Mouse (Mus musculus) neural tube, embryonic 15.5 days (tissue): ENCODE measurements around the gene Phlda3. TPM values are rescaled to one million over a fixed set of nuclear protein-coding genes. Genes with fewer than 3 reads are reported as not detected.
A peak's percentile ranks its signal among the peaks of the same experiment; 100 is the strongest.

ENCODE experiments used
- ATAC-seq: fragments of 200-750 bp; cut with Nextera tagmentation; 2 replicates; pipeline ENCODE4 v1.8.0; 2017; ENCODE audit warnings: mild to moderate bottlenecking, moderate TSS enrichment, moderate library complexity; ENCODE audit not compliant: low FRiP score
- H3K27ac ChIP-seq: fragments of 300-500 bp; sonication (generic); replicated peaks from 2 replicates; pipeline ENCODE4 v1.5.1; 2015; ENCODE audit warnings: mild to moderate bottlenecking, inconsistent platforms
- H3K27me3 ChIP-seq: fragments of 300-500 bp; sonication (generic); replicated peaks from 2 replicates; pipeline ENCODE4 v1.6.1; 2015; ENCODE audit warnings: inconsistent platforms
- H3K36me3 ChIP-seq: fragments of 300-500 bp; sonication (generic); 2 replicates; pipeline ENCODE4 v1.6.1; 2015; ENCODE audit warnings: inconsistent platforms
- H3K4me1 ChIP-seq: fragments of 300-500 bp; sonication (generic); 2 replicates; pipeline ENCODE4 v1.6.1; 2015; ENCODE audit warnings: inconsistent platforms
- H3K4me2 ChIP-seq: fragments of 300-500 bp; sonication (generic); 2 replicates; pipeline ENCODE4 v1.6.1; 2015; ENCODE audit warnings: inconsistent platforms, mild to moderate bottlenecking, moderate library complexity
- H3K4me3 ChIP-seq: fragments of 300-500 bp; sonication (generic); replicated peaks from 2 replicates; pipeline ENCODE4 v1.5.1; 2015; ENCODE audit warnings: mild to moderate bottlenecking, inconsistent platforms
- H3K9ac ChIP-seq: fragments of 300-500 bp; sonication (generic); replicated peaks from 2 replicates; pipeline ENCODE4 v1.6.1; 2015; ENCODE audit warnings: mild to moderate bottlenecking, inconsistent platforms
- H3K9me3 ChIP-seq: fragments of 300-500 bp; sonication (generic); replicated peaks from 2 replicates; pipeline ENCODE4 v1.6.1; 2016; ENCODE audit warnings: inconsistent platforms
- WGBS: fragments of 180-500 bp; shearing (Covaris S2); methylation state at CpG from one replicate; pipeline ENCODE4 v1.1.7; 2015; ENCODE audit warnings: mixed read lengths; 5-methylcytosine and 5-hydroxymethylcytosine counted together
- polyA plus RNA-seq: library from polyadenylated mRNA; unstranded; fragments of >200 nt; fragmentation: Nextera tagmentation; extraction: Ambion mirVana; gene quantifications from 2 replicates; pipeline ENCODE4 v1.2.1, GENCODE M21; 2015

Gene Phlda3
- polyA plus RNA-seq, result 54.1 and 62.9 TPM in 2 replicates

DNA sequence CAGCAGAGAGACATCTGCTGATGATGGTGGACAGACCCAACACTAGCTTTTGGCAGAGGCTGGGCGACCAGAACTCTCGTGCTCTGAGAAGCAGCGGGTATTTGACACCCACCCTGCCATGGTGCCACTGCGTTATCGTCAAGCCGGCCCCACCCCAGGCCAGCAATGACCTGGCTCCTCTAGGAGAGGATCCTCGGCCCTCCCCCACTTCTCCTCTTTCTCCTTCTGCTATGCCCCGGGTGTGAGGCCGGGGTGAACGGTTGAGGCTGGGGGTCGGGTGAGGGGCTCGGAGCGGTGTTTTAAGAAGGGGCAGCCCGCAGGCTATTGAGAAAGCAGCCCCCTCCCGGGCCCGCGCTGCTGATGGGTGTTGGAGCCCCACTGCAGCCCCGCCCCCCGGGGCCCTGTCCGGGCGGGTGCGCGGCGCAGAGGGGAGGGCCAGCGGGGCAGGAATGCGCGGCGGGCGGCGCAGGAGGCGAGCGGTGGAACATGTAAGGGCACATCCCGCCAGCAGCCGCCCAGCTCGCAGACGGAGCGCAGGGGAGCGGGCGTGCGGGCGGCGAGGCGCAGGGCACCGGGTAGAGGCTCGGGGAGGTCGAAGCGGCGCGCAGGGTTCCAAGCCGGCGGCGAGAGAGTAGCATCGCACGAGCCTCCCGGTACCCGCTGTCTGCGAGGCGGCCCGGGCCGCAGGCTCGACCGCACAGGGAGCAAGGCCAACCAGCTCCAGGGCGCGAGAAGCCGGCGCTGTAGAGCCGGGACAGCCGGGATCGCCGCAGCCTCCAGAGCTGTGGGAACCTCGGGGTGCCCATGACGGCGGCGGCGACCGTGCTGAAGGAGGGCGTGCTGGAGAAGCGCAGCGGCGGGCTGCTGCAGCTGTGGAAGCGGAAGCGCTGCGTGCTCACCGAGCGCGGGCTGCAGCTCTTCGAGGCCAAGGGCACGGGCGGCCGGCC is at the start of gene Phlda3:
Gene Phlda3 (plus strand): TSS at position 475 of the 947 bp plus-strand sequence.
- Histone ChIP-seq H3K4me3 (peak within 1 kb of the TSS; percentile 50), H3K4me2 (peak within 1 kb of the TSS; percentile 92), H3K9me3 (no peaks in the 10 kb centered on the region), H3K27me3 (0 out of 2 replicates have a peak, but pooled peaks cover 4% of the 10 kb centered on the region), H3K4me1 (peaks cover 36% of the 10 kb centered on the region), H3K36me3 (peaks cover 8% of the 10 kb centered on the region; the same call in 1 of the 2 replicates), H3K9ac (peak within 1 kb of the TSS; percentile 65), H3K27ac (peak within 1 kb of the TSS; percentile 66)
- peak; percentile 81 for ATAC-seq
- WGBS, result under 1% methylated on average over 81 of the region's 90 CpGs

DNA sequence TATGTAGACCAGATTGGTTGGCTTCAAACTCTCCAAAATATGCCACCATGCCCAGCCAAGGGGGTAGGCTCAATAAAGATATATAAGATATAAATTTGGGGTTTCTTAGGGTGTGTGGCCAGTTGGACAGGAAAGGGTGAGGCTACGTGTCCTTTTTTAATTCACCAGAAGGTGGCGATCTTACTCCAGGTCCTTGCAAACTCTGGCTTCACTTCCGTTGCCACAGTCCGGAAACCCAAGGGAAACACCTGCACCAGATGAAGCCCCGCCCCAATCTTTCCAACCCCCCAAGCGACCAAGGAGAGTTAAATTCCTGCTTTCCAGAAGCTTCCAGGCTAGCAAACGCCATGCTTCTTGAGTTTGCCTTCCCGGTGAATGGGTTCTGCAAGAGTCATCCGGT is 46.4 kb upstream of the Phlda3 start:
- Histone ChIP-seq H3K4me3 (no peak overlapping the region), H3K27me3 (no peaks in the 10 kb centered on the region), H3K36me3 (no peaks in the 10 kb centered on the region), H3K4me1 (0 out of 2 replicates have a peak, but pooled peaks cover 2% of the 10 kb centered on the region), H3K9me3 (no peaks in the 10 kb centered on the region), H3K4me2 (peak overlapping the region; percentile 35), H3K27ac (no peak overlapping the region), H3K9ac (no peak overlapping the region)
- WGBS, result 23% methylated on average over 9 of the region's 9 CpGs
- 0 out of 2 replicates have a peak, but pooled peaks have one; percentile 38 for ATAC-seq

- 73% methylated on average over 6 of the region's 6 CpGs for WGBS
- Histone ChIP-seq H3K4me1 (0 out of 2 replicates have a peak, but pooled peaks cover 2% of the 10 kb centered on the region), H3K27ac (no peak within 1 kb of the TSS), H3K4me2 (peak within 1 kb of the TSS; percentile 35), H3K27me3 (no peaks in the 10 kb centered on the region), H3K9me3 (no peaks in the 10 kb centered on the region), H3K36me3 (no peaks in the 10 kb centered on the region), H3K9ac (no peak within 1 kb of the TSS), H3K4me3 (no peak within 1 kb of the TSS)
- no peak for ATAC-seq
These were observed 45.9 kb upstream of the Phlda3 start, which contains the start of gene Csrp1 for GRCm38 (mm10) chr1:135719983-135720382. Csrp1 (plus strand) TSS chr1:135720061.

DNA sequence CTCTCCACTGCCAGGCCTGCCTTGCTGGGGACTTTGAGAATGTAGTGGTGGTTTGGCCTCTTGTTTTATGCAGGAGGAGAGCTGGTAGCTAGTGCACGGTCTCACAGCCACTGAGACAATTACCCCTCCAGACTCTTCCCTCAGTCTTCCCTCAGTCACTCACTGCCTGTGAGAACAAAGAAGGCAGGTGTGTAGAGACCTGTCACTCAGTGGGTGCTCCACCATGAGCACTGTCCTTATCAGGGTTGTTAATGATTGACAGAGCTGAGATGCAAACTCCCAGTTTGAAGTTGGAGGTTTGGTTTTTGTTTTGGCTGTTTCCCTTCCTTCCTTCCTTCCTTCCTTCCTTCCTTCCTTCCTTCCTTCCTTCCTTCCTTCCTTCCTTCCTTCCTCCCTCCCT is 42.9 kb upstream of the Phlda3 start:
- Histone ChIP-seq H3K27me3 (no peaks in the 10 kb centered on the region), H3K36me3 (no peaks in the 10 kb centered on the region), H3K9me3 (no peaks in the 10 kb centered on the region), H3K4me1 (0 out of 2 replicates have a peak, but pooled peaks cover 2% of the 10 kb centered on the region), H3K27ac (no peak overlapping the region), H3K9ac (no peak overlapping the region), H3K4me2 (no peak overlapping the region), H3K4me3 (no peak overlapping the region)
- ATAC-seq, result no peak
- WGBS, result 43% methylated on average over 1 of the region's 1 CpGs

GRCm38 (mm10) chr1:135724134-135724533 is 41.8 kb upstream of the Phlda3 start:
- H3K4me3 ChIP-seq, result no peak overlapping the region
- no peaks in the 10 kb centered on the region for H3K36me3 ChIP-seq
- H3K27ac ChIP-seq, result no peak overlapping the region
- H3K9me3 ChIP-seq, result no peaks in the 10 kb centered on the region
- H3K9ac ChIP-seq, result no peak overlapping the region
- peaks cover 9% of the 10 kb centered on the region for H3K4me1 ChIP-seq
- H3K27me3 ChIP-seq, result no peaks in the 10 kb centered on the region
- 72% methylated on average over 4 of the region's 4 CpGs for WGBS
- no peak for ATAC-seq
- no peak overlapping the region for H3K4me2 ChIP-seq

DNA sequence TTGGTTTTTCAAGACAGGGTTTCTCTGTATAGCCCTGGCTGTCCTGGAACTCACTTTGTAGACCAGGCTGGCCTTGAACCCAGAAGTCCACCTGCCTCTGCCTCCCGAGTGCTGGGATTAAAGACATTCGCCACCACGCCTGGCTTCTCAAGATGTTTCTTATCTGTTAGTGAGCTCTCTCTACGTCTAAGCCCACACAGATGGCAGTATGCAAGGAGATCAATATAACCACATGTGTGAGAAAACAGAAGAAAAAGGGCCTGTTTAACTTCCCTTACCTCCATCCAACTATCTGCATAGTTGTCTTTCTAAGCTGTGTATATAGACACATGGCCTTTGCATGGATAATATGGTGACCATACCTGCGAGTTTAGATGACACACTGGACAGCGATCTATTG is 40.6 kb upstream of the Phlda3 start:
- peaks cover 16% of the 10 kb centered on the region for H3K4me1 ChIP-seq
- H3K4me2 ChIP-seq, result no peak overlapping the region
- H3K4me3 ChIP-seq, result no peak overlapping the region
- H3K9ac ChIP-seq, result no peak overlapping the region
- no peaks in the 10 kb centered on the region; the same call in 1 of the 2 replicates for H3K27me3 ChIP-seq
- no peaks in the 10 kb centered on the region for H3K36me3 ChIP-seq
- 94% methylated on average over 6 of the region's 6 CpGs for WGBS
- H3K9me3 ChIP-seq, result no peaks in the 10 kb centered on the region
- no peak for ATAC-seq
- no peak overlapping the region for H3K27ac ChIP-seq

DNA sequence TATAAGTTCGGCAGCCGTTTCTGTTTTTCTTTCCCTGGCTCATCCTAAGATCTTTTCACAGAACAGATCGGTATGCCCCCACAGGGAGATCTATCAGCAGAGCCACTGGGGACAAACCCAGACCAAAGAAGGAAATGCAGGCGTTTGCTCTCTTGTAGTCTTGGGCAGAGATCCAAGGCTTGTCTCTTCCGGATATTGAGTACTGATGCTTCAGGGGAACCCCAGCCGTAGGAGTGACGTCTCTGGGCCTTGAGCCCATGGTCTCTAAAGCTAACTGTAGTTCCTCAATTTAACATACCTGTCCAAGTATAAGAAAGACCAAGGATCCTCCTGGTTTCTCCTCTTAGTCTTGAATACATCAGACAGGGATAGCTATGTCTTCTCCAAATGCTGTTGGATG is 40.0 kb upstream of the Phlda3 start:
- no peak for ATAC-seq

GRCm38 (mm10) chr1:135728631-135729366 is 37.1 kb upstream of the Phlda3 start:
- Histone ChIP-seq H3K4me2 (peak overlapping the region; percentile 82), H3K4me1 (peaks cover 32% of the 10 kb centered on the region), H3K9me3 (no peaks in the 10 kb centered on the region), H3K27ac (peak overlapping the region; percentile 54; the same call in 1 of the 2 replicates), H3K4me3 (peak overlapping the region; percentile 51), H3K9ac (peak overlapping the region; percentile 47), H3K36me3 (no peaks in the 10 kb centered on the region), H3K27me3 (no peaks in the 10 kb centered on the region; the same call in 1 of the 2 replicates)
- ATAC-seq, result peak; percentile 85
- 1% methylated on average over 35 of the region's 35 CpGs for WGBS

More for the DNA sequence above, 40.0 kb upstream of the Phlda3 start:
- Histone ChIP-seq H3K27ac (no peak overlapping the region), H3K36me3 (no peaks in the 10 kb centered on the region), H3K9me3 (no peaks in the 10 kb centered on the region), H3K4me1 (peaks cover 16% of the 10 kb centered on the region), H3K4me2 (no peak overlapping the region), H3K4me3 (no peak overlapping the region), H3K9ac (no peak overlapping the region), H3K27me3 (no peaks in the 10 kb centered on the region; the same call in 1 of the 2 replicates)
- WGBS, result 67% methylated on average over 7 of the region's 7 CpGs

DNA sequence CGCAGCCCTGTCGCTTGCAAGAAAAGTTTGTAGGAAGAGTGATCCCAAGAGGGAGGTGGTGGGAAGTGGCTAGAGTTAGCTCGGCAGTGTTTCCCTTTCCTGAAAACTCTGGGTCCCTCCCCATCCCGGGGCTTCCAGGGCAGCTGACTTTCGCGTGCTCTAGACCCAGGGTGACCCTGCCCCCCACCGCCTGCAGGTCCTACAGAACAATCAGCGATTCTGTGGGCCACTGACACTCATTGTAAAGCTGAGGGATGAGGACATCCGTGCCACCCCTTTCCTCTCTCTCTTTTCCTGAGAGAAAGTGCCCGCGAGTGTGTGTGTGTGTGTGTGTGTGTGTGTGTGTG is 36.6 kb upstream of the Phlda3 start:
- Histone ChIP-seq H3K4me3 (peak overlapping the region; percentile 51), H3K27ac (peak overlapping the region; percentile 54; the same call in 1 of the 2 replicates), H3K4me1 (peaks cover 37% of the 10 kb centered on the region), H3K4me2 (peak overlapping the region; percentile 82), H3K9me3 (no peaks in the 10 kb centered on the region), H3K36me3 (no peaks in the 10 kb centered on the region), H3K27me3 (no peaks in the 10 kb centered on the region; the same call in 1 of the 2 replicates), H3K9ac (peak overlapping the region; percentile 47)
- ATAC-seq, result peak; percentile 39
- WGBS, result 0% methylated on average over 11 of the region's 11 CpGs

GRCm38 (mm10) chr1:135729821-135730220 is 36.1 kb upstream of the Phlda3 start:
- Histone ChIP-seq H3K9me3 (no peaks in the 10 kb centered on the region), H3K36me3 (no peaks in the 10 kb centered on the region), H3K4me3 (peak overlapping the region; percentile 51), H3K4me2 (peak overlapping the region; percentile 82), H3K27ac (no peak overlapping the region), H3K27me3 (no peaks in the 10 kb centered on the region; the same call in 1 of the 2 replicates), H3K4me1 (peaks cover 41% of the 10 kb centered on the region), H3K9ac (peak overlapping the region; percentile 47; the same call in 1 of the 2 replicates)
- no peak for ATAC-seq
- 19% methylated on average over 4 of the region's 4 CpGs for WGBS

DNA sequence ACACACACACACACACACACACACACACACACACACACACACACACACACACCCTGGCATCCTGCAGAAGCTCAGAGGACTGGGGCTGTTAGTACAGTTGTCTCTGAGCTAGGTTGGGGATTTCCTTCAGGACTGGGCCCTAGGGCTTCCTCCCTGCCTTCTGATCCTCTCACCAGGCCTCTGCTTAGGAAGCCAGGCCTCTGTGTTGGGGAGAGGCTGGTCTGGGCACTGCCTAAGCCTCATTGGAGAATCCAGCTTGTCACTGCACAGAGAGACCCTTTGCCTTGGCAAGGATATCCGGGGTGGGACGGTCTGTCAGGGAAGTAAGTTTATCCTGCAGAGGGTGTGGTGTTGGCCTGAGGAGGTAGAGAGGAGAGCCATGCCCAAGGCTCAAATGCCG is 35.6 kb upstream of the Phlda3 start:
- Histone ChIP-seq H3K36me3 (no peaks in the 10 kb centered on the region), H3K9ac (no peak overlapping the region), H3K4me3 (no peak overlapping the region), H3K9me3 (no peaks in the 10 kb centered on the region), H3K27ac (no peak overlapping the region), H3K4me2 (peak overlapping the region; percentile 82), H3K27me3 (no peaks in the 10 kb centered on the region; the same call in 1 of the 2 replicates), H3K4me1 (peaks cover 46% of the 10 kb centered on the region)
- ATAC-seq, result no peak
- 54% methylated on average over 3 of the region's 3 CpGs for WGBS
